Mouse (Mus musculus) heart, adult 2 months (tissue): Measurements from ENCODE around the gene Syt2. TPM values are rescaled to one million over a fixed set of nuclear protein-coding genes. Genes with fewer than 3 reads are reported as not detected.

Experiments used
- DNase-seq, 2 experiments: peaks; one replicate each; pipeline ENCODE4 v3.0.0; 2021
- H3K27ac ChIP-seq: fragments of 200-600 bp; 2 replicates; pipeline ENCODE4 v1.8.1; 2022
- H3K27me3 ChIP-seq: fragments of 200-500 bp; 2 replicates; pipeline ENCODE4 v1.6.1; 2012; ENCODE audit warnings: mild to moderate bottlenecking, low read length, inconsistent platforms, mixed read lengths; ENCODE audit not compliant: control insufficient read depth, insufficient read depth
- H3K36me3 ChIP-seq: fragments of 200-500 bp; 2 replicates; pipeline ENCODE4 v1.6.1; 2012; ENCODE audit warnings: low read length, inconsistent platforms; ENCODE audit not compliant: control insufficient read depth, insufficient read depth
- H3K4me1 ChIP-seq: fragments of 200-500 bp; 2 replicates; pipeline ENCODE4 v1.6.1; 2011; ENCODE audit warnings: low read length; ENCODE audit not compliant: control insufficient read depth, insufficient read depth
- H3K4me3 ChIP-seq: fragments of 200-600 bp; 2 replicates; pipeline ENCODE4 v1.8.1; 2022
- H3K79me2 ChIP-seq: fragments of 200-500 bp; replicated peaks from 2 replicates; pipeline ENCODE4 v1.6.1; 2012; ENCODE audit warnings: mild to moderate bottlenecking, inconsistent platforms, low read length, moderate library complexity, mixed read lengths; ENCODE audit not compliant: control insufficient read depth, insufficient read depth
- H3K9ac ChIP-seq: fragments of 200-500 bp; 2 replicates; pipeline ENCODE4 v1.6.1; 2012; ENCODE audit warnings: low read depth, mild to moderate bottlenecking, control low read depth, inconsistent platforms, low read length, mixed read lengths
- CTCF ChIP-seq: fragments of 200-600 bp; IDR thresholded peaks from 2 replicates; pipeline ENCODE4 v1.8.1; 2022; ENCODE audit warnings: antibody characterized with exemption, mild to moderate bottlenecking, moderate library complexity
- EP300 ChIP-seq: fragments of 200-500 bp; IDR thresholded peaks from 2 replicates; pipeline ENCODE4 v1.6.1; 2011; ENCODE audit warnings: low read depth, low read length, control low read depth; ENCODE audit not compliant: insufficient read depth
- POLR2A ChIP-seq: fragments of 200-500 bp; IDR thresholded peaks from 2 replicates; pipeline ENCODE4 v1.6.1; 2011; ENCODE audit warnings: mild to moderate bottlenecking, low read depth, low read length, control low read depth; ENCODE audit not compliant: insufficient read depth
- WGBS: fragments of 180-500 bp; shearing (Covaris S2); methylation state at CpG from one replicate; pipeline ENCODE4 v1.1.7; 2018; 5-methylcytosine and 5-hydroxymethylcytosine counted together
- intact Hi-C: fragments of 180-260 bp; cut with DNase I; formaldehyde crosslinking; loops from one replicate; pipeline ENCODE4 v1.15.1; 2025
- polyA plus RNA-seq: library from polyadenylated mRNA; depleted of rRNA; stranded (reverse); fragments of >200 nt; gene quantifications from 2 replicates; pipeline ENCODE4 v1.2.3, GENCODE M21; 2012
- total RNA-seq, 2 experiments: library from RNA; stranded (reverse); gene quantifications; 2 replicates each; pipeline ENCODE4 v1.2.3; 2021

The Syt2 gene
- total and polyA plus RNA-seq, 3 experiments: 0.04 to 0.05 TPM; not detected in 1

- intact Hi-C loops: loop anchor here (5.0 kb wide), 2 partner anchors 90 to 240 kb away; no protein-coding TSS in a partner anchor
- whole genome bisulfite sequencing: 93% methylated on average over 1 of the region's 1 CpGs
- peaks cover 4% of the 10 kb centered on the region for H3K36me3 ChIP-seq
Observed at GRCm38 (mm10) chr1:134607279-134607678, 39.2 kb upstream of the Syt2 start.

GRCm38 (mm10) chr1:134609172-134609571 lies 37.3 kb upstream of the Syt2 start:
- Histone ChIP-seq H3K79me2 (no peaks in the 10 kb centered on the region), H3K9ac (no peak overlapping the region), H3K27ac (no peak overlapping the region), H3K4me3 (no peak overlapping the region), H3K36me3 (peaks cover 4% of the 10 kb centered on the region), H3K4me1 (no peaks in the 10 kb centered on the region), H3K27me3 (no peaks in the 10 kb centered on the region)
- intact Hi-C loops: loop anchor here (5.0 kb wide), 2 partner anchors 92 to 242 kb away; no protein-coding TSS in a partner anchor
- 87% methylated on average over 4 of the region's 4 CpGs for WGBS
- DNase-seq: no peak
- TF ChIP-seq EP300: no peak
- no peak for TF ChIP-seq CTCF
- TF ChIP-seq POLR2A: no peak

More at GRCm38 (mm10) chr1:134607279-134607678, 39.2 kb upstream of the Syt2 start:
- Histone ChIP-seq H3K9ac (no peak overlapping the region), H3K4me3 (no peak overlapping the region), H3K27me3 (no peaks in the 10 kb centered on the region), H3K4me1 (no peaks in the 10 kb centered on the region), H3K27ac (no peak overlapping the region), H3K79me2 (no peaks in the 10 kb centered on the region)
- TF ChIP-seq EP300 (no peak), POLR2A (no peak), CTCF (0 out of 2 replicates have a peak, but pooled peaks have one; percentile 21)
- no peak for DNase-seq

GRCm38 (mm10) chr1:134614554-134614953 lies 31.9 kb upstream of the Syt2 start:
- intact Hi-C loops: no loop called here
- 91% methylated on average over 5 of the region's 5 CpGs for WGBS
- Histone ChIP-seq H3K27me3 (no peaks in the 10 kb centered on the region), H3K4me1 (no peaks in the 10 kb centered on the region), H3K36me3 (no peaks in the 10 kb centered on the region; the same call in none of the 2 replicates), H3K79me2 (no peaks in the 10 kb centered on the region), H3K9ac (no peak overlapping the region), H3K27ac (no peak overlapping the region), H3K4me3 (no peak overlapping the region)
- no peak for DNase-seq
- no peak for TF ChIP-seq POLR2A

- no peak overlapping the region for H3K9ac ChIP-seq
- no peak overlapping the region for H3K27ac ChIP-seq
- no peaks in the 10 kb centered on the region; the same call in none of the 2 replicates for H3K36me3 ChIP-seq
- intact Hi-C loops: no loop called here
- no peak for DNase-seq
- no peaks in the 10 kb centered on the region for H3K79me2 ChIP-seq
- H3K4me1 ChIP-seq: no peaks in the 10 kb centered on the region
- H3K27me3 ChIP-seq: no peaks in the 10 kb centered on the region
- 92% methylated on average over 2 of the region's 2 CpGs for WGBS
- no peak overlapping the region for H3K4me3 ChIP-seq
- no peak for TF ChIP-seq POLR2A
- TF ChIP-seq EP300: no peak
- no peak for TF ChIP-seq CTCF
Observed at GRCm38 (mm10) chr1:134614988-134615387, 31.5 kb upstream of the Syt2 start.

- 70% methylated on average over 9 of the region's 9 CpGs for WGBS
- no peak for DNase-seq
- Histone ChIP-seq H3K4me3 (no peak overlapping the region), H3K27ac (no peak overlapping the region), H3K79me2 (no peaks in the 10 kb centered on the region), H3K4me1 (no peaks in the 10 kb centered on the region), H3K36me3 (no peaks in the 10 kb centered on the region; the same call in none of the 2 replicates), H3K9ac (no peak overlapping the region), H3K27me3 (no peaks in the 10 kb centered on the region)
- intact Hi-C loops: no loop called here
- TF ChIP-seq CTCF: no peak
- TF ChIP-seq POLR2A: no peak
- TF ChIP-seq EP300: no peak
Observed at GRCm38 (mm10) chr1:134617656-134618055, 28.8 kb upstream of the Syt2 start.

GRCm38 (mm10) chr1:134625325-134625724 lies 21.2 kb upstream of the Syt2 start:
- no peak overlapping the region for H3K9ac ChIP-seq
- H3K79me2 ChIP-seq: no peaks in the 10 kb centered on the region
- no peak overlapping the region for H3K27ac ChIP-seq
- WGBS: 94% methylated on average over 4 of the region's 4 CpGs
- no peak for DNase-seq
- H3K4me3 ChIP-seq: no peak overlapping the region
- no peaks in the 10 kb centered on the region; the same call in 1 of the 2 replicates for H3K36me3 ChIP-seq
- TF ChIP-seq CTCF: no peak
- no peaks in the 10 kb centered on the region for H3K27me3 ChIP-seq
- intact Hi-C loops: no loop called here
- no peaks in the 10 kb centered on the region for H3K4me1 ChIP-seq
